Mouse (Mus musculus) intestine, postnatal 0 days (tissue): ENCODE results near the gene Strc. TPM values are rescaled to one million over a fixed set of nuclear protein-coding genes. Genes with fewer than 3 reads are reported as not detected.
A peak's percentile ranks its signal among the peaks of the same experiment; 100 is the strongest.

Experiments used
- ATAC-seq: fragments of 200-750 bp; cut with Nextera tagmentation; 2 replicates; pipeline ENCODE4 v1.8.0; 2017; ENCODE audit warnings: mild to moderate bottlenecking, moderate TSS enrichment, moderate library complexity
- H3K27ac ChIP-seq: fragments of 300-500 bp; sonication (generic); 2 replicates; pipeline ENCODE4 v1.5.1; 2014; ENCODE audit warnings: mild to moderate bottlenecking, low read depth, low read length, moderate library complexity
- H3K27me3 ChIP-seq: fragments of 300-500 bp; sonication (generic); replicated peaks from 2 replicates; pipeline ENCODE4 v1.6.1; 2014; ENCODE audit warnings: low read length, mixed read lengths; ENCODE audit not compliant: control insufficient read depth, insufficient read depth
- H3K36me3 ChIP-seq: fragments of 300-500 bp; sonication (generic); 2 replicates; pipeline ENCODE4 v1.6.1; 2014; ENCODE audit warnings: mild to moderate bottlenecking, moderate library complexity; ENCODE audit not compliant: control insufficient read depth, insufficient read depth
- H3K4me1 ChIP-seq: fragments of 300-500 bp; sonication (generic); replicated peaks from 2 replicates; pipeline ENCODE4 v1.6.1; 2014; ENCODE audit warnings: antibody characterized with exemption, low read length, mixed read lengths; ENCODE audit not compliant: control insufficient read depth, insufficient read depth
- H3K4me2 ChIP-seq: fragments of 300-500 bp; sonication (generic); replicated peaks from 2 replicates; pipeline ENCODE4 v1.6.1; 2014; ENCODE audit warnings: low read depth, mild to moderate bottlenecking, moderate library complexity
- H3K4me3 ChIP-seq: fragments of 300-500 bp; sonication (generic); 2 replicates; pipeline ENCODE4 v1.5.1; 2014; ENCODE audit warnings: low read depth, low read length
- H3K9ac ChIP-seq: fragments of 300-500 bp; sonication (generic); 2 replicates; pipeline ENCODE4 v1.6.1; 2014; ENCODE audit warnings: mild to moderate bottlenecking, low read depth, low read length
- H3K9me3 ChIP-seq: fragments of 300-500 bp; sonication (generic); 2 replicates; pipeline ENCODE4 v1.6.1; 2016; ENCODE audit warnings: mixed run types; ENCODE audit not compliant: control insufficient read depth
- CTCF ChIP-seq: sonication (generic); IDR thresholded peaks from 2 replicates; pipeline ENCODE4 v1.5.1; 2016; ENCODE audit warnings: low read depth, mild to moderate bottlenecking, control low read depth, antibody characterized with exemption, moderate library complexity
- WGBS: fragments of 180-500 bp; shearing (Covaris S2); extraction: QIAGEN DNeasy Blood & Tissue Kit; methylation state at CpG from one replicate; pipeline ENCODE4 v1.1.7; 2014; 5-methylcytosine and 5-hydroxymethylcytosine counted together
- polyA plus RNA-seq: library from polyadenylated mRNA; unstranded; fragments of >200 nt; fragmentation: Nextera tagmentation; extraction: Ambion mirVana; gene quantifications from 2 replicates; pipeline ENCODE4 v1.2.1, GENCODE M21; 2015

Gene Strc
- polyA plus RNA-seq, 1 experiment from 2014 or later = 0.01 TPM

GRCm38 (mm10) chr2:121353156-121353555 lies 33.8 kb downstream of the Strc start:
- Histone ChIP-seq H3K36me3 (peaks cover 16% of the 10 kb centered on the region; the same call in 1 of the 2 replicates), H3K27me3 (no peaks in the 10 kb centered on the region), H3K9ac (no peak overlapping the region), H3K4me2 (peak overlapping the region; percentile 94; the same call in 1 of the 2 replicates), H3K27ac (no peak overlapping the region), H3K4me3 (no peak overlapping the region), H3K9me3 (no peaks in the 10 kb centered on the region), H3K4me1 (peaks cover 5% of the 10 kb centered on the region; the same call in 1 of the 2 replicates)
- 45% methylated on average over 8 of the region's 8 CpGs for WGBS
- TF ChIP-seq CTCF = no peak
- no peak for ATAC-seq

GRCm38 (mm10) chr2:121339057-121339456 lies 47.9 kb downstream of the Strc start:
- H3K27me3 ChIP-seq = no peaks in the 10 kb centered on the region
- no peaks in the 10 kb centered on the region for H3K4me1 ChIP-seq
- no peaks in the 10 kb centered on the region for H3K9me3 ChIP-seq
- H3K27ac ChIP-seq = no peak overlapping the region
- ATAC-seq = no peak
- H3K4me2 ChIP-seq = no peak overlapping the region
- no peak overlapping the region for H3K9ac ChIP-seq
- peak; percentile 55 for TF ChIP-seq CTCF
- H3K36me3 ChIP-seq = peaks cover 48% of the 10 kb centered on the region
- H3K4me3 ChIP-seq = no peak overlapping the region

DNA sequence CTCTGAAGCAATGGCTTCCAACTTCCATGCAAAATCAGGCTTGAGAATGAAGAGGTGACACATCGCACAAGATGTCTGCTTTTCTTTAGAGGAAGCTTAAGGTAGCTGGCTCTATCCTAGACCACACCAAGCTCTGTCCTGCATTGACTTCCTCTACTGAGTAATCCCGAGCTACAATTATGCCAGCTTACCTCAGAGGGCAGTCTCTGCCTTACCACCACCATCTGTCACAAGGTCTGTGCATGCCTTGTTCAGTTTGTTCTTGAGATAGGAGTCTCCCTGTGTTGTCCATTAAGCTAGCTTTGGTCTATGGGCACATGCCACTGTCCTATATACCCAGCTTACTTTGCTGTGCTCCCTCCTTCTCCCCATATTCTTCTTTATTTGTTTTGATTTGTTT lies 57.5 kb downstream of the Strc start:
- WGBS = 90% methylated on average over 2 of the region's 2 CpGs
- no peak overlapping the region for H3K4me3 ChIP-seq
- peaks cover 48% of the 10 kb centered on the region for H3K36me3 ChIP-seq
- H3K27ac ChIP-seq = no peak overlapping the region
- no peaks in the 10 kb centered on the region for H3K4me1 ChIP-seq
- no peak for ATAC-seq
- no peaks in the 10 kb centered on the region for H3K27me3 ChIP-seq
- no peak overlapping the region for H3K9ac ChIP-seq
- no peaks in the 10 kb centered on the region for H3K9me3 ChIP-seq
- H3K4me2 ChIP-seq = no peak overlapping the region
- no peak for TF ChIP-seq CTCF

GRCm38 (mm10) chr2:121323693-121324470 lies 63.1 kb downstream of the Strc start:
- Histone ChIP-seq H3K4me1 (no peaks in the 10 kb centered on the region), H3K4me3 (no peak overlapping the region), H3K27me3 (no peaks in the 10 kb centered on the region), H3K9ac (no peak overlapping the region), H3K27ac (no peak overlapping the region), H3K9me3 (no peaks in the 10 kb centered on the region), H3K36me3 (peaks cover 51% of the 10 kb centered on the region), H3K4me2 (no peak overlapping the region)
- ATAC-seq = no peak
- TF ChIP-seq CTCF = no peak
- WGBS = 82% methylated on average over 10 of the region's 10 CpGs

DNA sequence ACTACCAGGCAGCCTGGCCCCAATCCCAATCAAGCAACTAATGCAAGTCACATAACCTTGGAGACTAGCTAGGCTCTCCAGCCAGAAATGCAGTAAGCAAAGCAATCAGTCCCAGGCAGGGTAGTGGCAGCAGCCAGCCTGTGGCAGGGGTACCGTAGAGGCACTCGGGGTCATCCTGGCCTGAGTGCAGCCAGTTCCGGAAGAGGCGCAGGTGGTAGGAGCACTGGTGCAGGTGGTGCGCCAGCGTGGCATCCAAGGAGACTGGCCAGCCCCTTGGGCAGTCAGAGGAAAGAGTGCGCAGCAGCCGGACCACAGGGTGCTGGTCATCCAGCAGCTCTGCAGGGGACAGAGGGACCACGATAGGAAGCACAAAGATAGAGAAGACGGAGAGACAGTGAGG lies 63.9 kb downstream of the Strc start:
- WGBS = 95% methylated on average over 10 of the region's 10 CpGs
- Histone ChIP-seq H3K27ac (no peak overlapping the region), H3K9ac (no peak overlapping the region), H3K36me3 (peaks cover 50% of the 10 kb centered on the region), H3K4me3 (no peak overlapping the region), H3K27me3 (no peaks in the 10 kb centered on the region), H3K4me2 (no peak overlapping the region), H3K9me3 (no peaks in the 10 kb centered on the region), H3K4me1 (no peaks in the 10 kb centered on the region)
- ATAC-seq = no peak
- TF ChIP-seq CTCF = no peak

GRCm38 (mm10) chr2:121316278-121316677 lies 70.7 kb downstream of the Strc start:
- no peaks in the 10 kb centered on the region for H3K4me1 ChIP-seq
- H3K36me3 ChIP-seq = peaks cover 24% of the 10 kb centered on the region
- H3K27ac ChIP-seq = no peak overlapping the region
- ATAC-seq = no peak
- H3K9me3 ChIP-seq = no peaks in the 10 kb centered on the region
- H3K9ac ChIP-seq = no peak overlapping the region
- no peak overlapping the region for H3K4me3 ChIP-seq
- no peak overlapping the region for H3K4me2 ChIP-seq
- WGBS = 81% methylated on average over 8 of the region's 8 CpGs
- TF ChIP-seq CTCF = no peak
- no peaks in the 10 kb centered on the region for H3K27me3 ChIP-seq

Other genes with a start within 250 kb of the Strc start
- 7.1 and 8.2 TPM in 2 replicates for gene Adal, start 246.7 kb downstream of the Strc start, polyA plus RNA-seq
- 14.3 and 14.8 TPM in 2 replicates for gene Lcmt2, start 246.5 kb downstream of the Strc start, polyA plus RNA-seq
- gene Tubgcp4, start 216.5 kb downstream of the Strc start, polyA plus RNA-seq = 12.3 and 14.4 TPM in 2 replicates
- 6.0 and 7.1 TPM in 2 replicates for gene Zscan29, start 216.0 kb downstream of the Strc start, polyA plus RNA-seq
- 5.8 and 6.6 TPM in 2 replicates for gene Trp53bp1, start 115.8 kb downstream of the Strc start, polyA plus RNA-seq
- 1.0 and 1.3 TPM in 2 replicates for gene Map1a, start 97.6 kb downstream of the Strc start, polyA plus RNA-seq
- gene Ppip5k1, start 31.8 kb downstream of the Strc start, polyA plus RNA-seq = 19.2 and 25.0 TPM in 2 replicates
- gene Ckmt1, start 29.5 kb downstream of the Strc start, polyA plus RNA-seq = 1,214 and 1,240 TPM in 2 replicates
- gene Pdia3, start 26.6 kb upstream of the Strc start, polyA plus RNA-seq = 325 and 353 TPM in 2 replicates
- 1.3 and 1.6 TPM in 2 replicates for gene Catsper2, start 26.6 kb upstream of the Strc start, polyA plus RNA-seq
- gene Ell3, start 57.1 kb upstream of the Strc start, polyA plus RNA-seq = 1.9 and 2.6 TPM in 2 replicates
- 608 and 648 TPM in 2 replicates for gene Serf2, start 62.0 kb upstream of the Strc start, polyA plus RNA-seq
- gene Hypk, start 66.1 kb upstream of the Strc start, polyA plus RNA-seq = 61.6 and 65.1 TPM in 2 replicates
- gene Serinc4, start 69.6 kb upstream of the Strc start, polyA plus RNA-seq = 0.05 TPM in 1 of 2 replicates, not detected in the other
- gene Mfap1b, start 86.9 kb upstream of the Strc start, polyA plus RNA-seq = 25.5 and 26.7 TPM in 2 replicates
- 10.1 and 11.8 TPM in 2 replicates for gene Mfap1a, start 119.5 kb upstream of the Strc start, polyA plus RNA-seq
- gene Wdr76, start 119.6 kb upstream of the Strc start, polyA plus RNA-seq = 3.5 and 3.6 TPM in 2 replicates